Mouse (Mus musculus) G1E (cell line): ENCODE results near the gene Efhc1. TPM values are rescaled to one million over a fixed set of nuclear protein-coding genes. Genes with fewer than 3 reads are reported as not detected.

Experiments
- ATAC-seq: 2 replicates; pipeline ENCODE4 v1.8.0; 2016; ENCODE audit warnings: mild to moderate bottlenecking; ENCODE audit not compliant: insufficient number of reproducible peaks, poor library complexity, low FRiP score, severe bottlenecking; ENCODE audit errors: extremely low read depth
- DNase-seq: peaks from one replicate; pipeline ENCODE4 v3.0.0; 2012; ENCODE audit warnings: low spot score
- H3K27me3 ChIP-seq: 2 replicates; pipeline ENCODE4 v1.6.1; 2012; ENCODE audit warnings: mild to moderate bottlenecking, low read length, inconsistent platforms; ENCODE audit not compliant: insufficient read depth
- H3K36me3 ChIP-seq: replicated peaks from 2 replicates; pipeline ENCODE3; 2012; ENCODE audit warnings: mild to moderate bottlenecking, inconsistent platforms
- H3K4me1 ChIP-seq: 2 replicates; pipeline ENCODE4 v1.6.1; 2012; ENCODE audit warnings: low read depth, low read length, inconsistent platforms, mixed read lengths; ENCODE audit not compliant: insufficient read depth
- H3K4me3 ChIP-seq: 2 replicates; pipeline ENCODE4 v1.5.1; 2012; ENCODE audit warnings: low read depth, mild to moderate bottlenecking, inconsistent platforms, low read length, moderate library complexity, mixed read lengths
- H3K9me3 ChIP-seq: replicated peaks from 2 replicates; pipeline ENCODE4 v1.6.1; 2012; ENCODE audit warnings: inconsistent platforms
- CTCF ChIP-seq: IDR thresholded peaks from 2 replicates; pipeline ENCODE4 v1.5.1; 2012; ENCODE audit warnings: low read depth, low read length, inconsistent platforms, mixed read lengths
- GATA1 ChIP-seq: IDR thresholded peaks from 2 replicates; pipeline ENCODE4 v1.6.1; 2012; ENCODE audit warnings: borderline replicate concordance, low read length, inconsistent platforms, mixed read lengths
- GATA2 ChIP-seq: IDR thresholded peaks from 2 replicates; pipeline ENCODE4 v1.6.1; 2012; ENCODE audit warnings: low read depth, low read length, inconsistent platforms, borderline replicate concordance
- POLR2AphosphoS5 ChIP-seq: IDR thresholded peaks from 2 replicates; pipeline ENCODE4 v1.6.1; 2012; ENCODE audit warnings: low read depth, low read length, inconsistent platforms; ENCODE audit not compliant: insufficient replicate concordance
- TAL1 ChIP-seq: conservative IDR thresholded peaks from 2 replicates; pipeline ENCODE4 v1.6.1; 2012; ENCODE audit warnings: low read depth, low read length, inconsistent platforms, mixed read lengths
- polyA plus RNA-seq: library from polyadenylated mRNA; stranded (reverse); fragments of >175 nt; gene quantifications from 2 replicates; pipeline ENCODE4 v1.2.3, GENCODE M21; 2012
- total RNA-seq, 2 experiments: library from RNA; stranded (forward) in 1 of 2; stranded (reverse) in 1 of 2; fragments of 200-1000 nt in 1 of 2; fragments of >200 nt in 1 of 2; fragmentation: Nextera tagmentation in 1 of 2; gene quantifications; 2 replicates each; pipeline ENCODE4 v1.2.3; 2014 to 2017

Efhc1 gene
- total and polyA plus RNA-seq, 3 experiments, result not detected

GRCm38 (mm10) chr1:20997881-20998389 lies 46.5 kb downstream of the Efhc1 start:
- no peak overlapping the region for H3K4me3 ChIP-seq
- no peak for TF ChIP-seq GATA1
- TF ChIP-seq CTCF, result no peak
- TF ChIP-seq POLR2AphosphoS5, result no peak
- no peak for TF ChIP-seq GATA2
- no peak for TF ChIP-seq TAL1
- DNase-seq, result no peak
- peaks cover 17% of the 10 kb centered on the region for H3K4me1 ChIP-seq
- no peak for ATAC-seq
- peaks cover 4% of the 10 kb centered on the region for H3K36me3 ChIP-seq
- H3K9me3 ChIP-seq, result no peaks in the 10 kb centered on the region
- H3K27me3 ChIP-seq, result peaks cover 20% of the 10 kb centered on the region

- peaks cover 12% of the 10 kb centered on the region; the same call in 1 of the 2 replicates for H3K27me3 ChIP-seq
- no peak for TF ChIP-seq GATA2
- no peak for TF ChIP-seq CTCF
- TF ChIP-seq POLR2AphosphoS5, result no peak
- no peak for TF ChIP-seq GATA1
- TF ChIP-seq TAL1, result no peak
- ATAC-seq, result no peak
- H3K9me3 ChIP-seq, result no peaks in the 10 kb centered on the region
- H3K36me3 ChIP-seq, result peaks cover 4% of the 10 kb centered on the region
- H3K4me3 ChIP-seq, result no peak overlapping the region
- DNase-seq, result no peak
- no peaks in the 10 kb centered on the region for H3K4me1 ChIP-seq
Measured at GRCm38 (mm10) chr1:21002246-21003142, 51.1 kb downstream of the Efhc1 start.

- no peak for ATAC-seq
- Histone ChIP-seq H3K4me1 (no peaks in the 10 kb centered on the region), H3K9me3 (no peaks in the 10 kb centered on the region), H3K36me3 (peaks cover 4% of the 10 kb centered on the region), H3K4me3 (no peak overlapping the region), H3K27me3 (peaks cover 13% of the 10 kb centered on the region; the same call in 1 of the 2 replicates)
- no peak for DNase-seq
- TF ChIP-seq POLR2AphosphoS5 (no peak), GATA2 (no peak)
Measured at GRCm38 (mm10) chr1:21004596-21004995, 53.2 kb downstream of the Efhc1 start.

GRCm38 (mm10) chr1:21006775-21007174 lies 55.3 kb downstream of the Efhc1 start:
- peaks cover 13% of the 10 kb centered on the region; the same call in 1 of the 2 replicates for H3K27me3 ChIP-seq
- no peak for DNase-seq
- H3K36me3 ChIP-seq, result peaks cover 10% of the 10 kb centered on the region
- TF ChIP-seq GATA1, result no peak
- TF ChIP-seq POLR2AphosphoS5, result no peak
- no peak for TF ChIP-seq GATA2
- TF ChIP-seq TAL1, result no peak
- TF ChIP-seq CTCF, result no peak
- no peaks in the 10 kb centered on the region for H3K4me1 ChIP-seq
- H3K9me3 ChIP-seq, result no peaks in the 10 kb centered on the region
- H3K4me3 ChIP-seq, result no peak overlapping the region
- no peak for ATAC-seq

- H3K4me3 ChIP-seq, result no peak overlapping the region
- peaks cover 4% of the 10 kb centered on the region; the same call in 1 of the 2 replicates for H3K27me3 ChIP-seq
- H3K9me3 ChIP-seq, result no peaks in the 10 kb centered on the region
- ATAC-seq, result 0 out of 2 replicates have a peak, but pooled peaks have one; percentile 3
- H3K36me3 ChIP-seq, result peaks cover 6% of the 10 kb centered on the region
- TF ChIP-seq GATA1, result no peak
- TF ChIP-seq POLR2AphosphoS5, result no peak
- no peak for TF ChIP-seq GATA2
- TF ChIP-seq TAL1, result no peak
- TF ChIP-seq CTCF, result no peak
- H3K4me1 ChIP-seq, result no peaks in the 10 kb centered on the region
- no peak for DNase-seq
Measured at GRCm38 (mm10) chr1:21007941-21008701, 56.7 kb downstream of the Efhc1 start.

- no peak for TF ChIP-seq GATA2
- no peak for TF ChIP-seq TAL1
- no peak for TF ChIP-seq GATA1
- Histone ChIP-seq H3K4me1 (no peaks in the 10 kb centered on the region), H3K27me3 (peaks cover 4% of the 10 kb centered on the region; the same call in 1 of the 2 replicates), H3K4me3 (no peak overlapping the region), H3K36me3 (peaks cover 6% of the 10 kb centered on the region), H3K9me3 (no peaks in the 10 kb centered on the region)
- DNase-seq (no peak), ATAC-seq (no peak)
Measured at GRCm38 (mm10) chr1:21008891-21009290, 57.5 kb downstream of the Efhc1 start.
